Mouse (Mus musculus) spleen, adult 2 months (tissue): ENCODE data around the gene Fgr.

Experiments
- CTCF ChIP-seq: fragments of 200-500 bp; IDR thresholded peaks from 2 replicates; pipeline ENCODE4 v1.5.1; 2011; ENCODE audit warnings: mild to moderate bottlenecking, inconsistent platforms; ENCODE audit not compliant: insufficient read depth, insufficient read length, insufficient replicate concordance; ENCODE audit errors: extremely low read depth
- POLR2A ChIP-seq: fragments of 200-500 bp; IDR thresholded peaks from 2 replicates; pipeline ENCODE4 v1.6.1; 2011; ENCODE audit warnings: low read depth, low read length, inconsistent platforms

DNA sequence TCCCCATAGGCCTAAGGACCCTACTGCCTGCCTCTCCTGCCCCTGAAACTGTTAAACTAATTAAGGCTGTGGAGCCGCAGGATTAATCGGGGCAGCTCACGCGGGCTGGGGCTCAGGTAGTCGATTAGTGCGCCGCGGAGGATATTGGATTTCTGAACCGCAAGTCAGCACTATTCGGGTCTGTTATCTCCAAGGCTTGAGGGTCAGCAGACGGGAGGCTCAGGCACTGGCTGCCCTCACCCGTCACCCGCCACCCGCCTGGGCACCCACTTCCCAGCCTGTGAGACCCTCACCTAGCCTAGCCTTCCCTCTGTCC is 77.6 kb downstream of the Fgr start:
- TF ChIP-seq CTCF (no peak), POLR2A (no peak)
